9 mouse cellular contexts compared by ENCODE assay signal in the genomic region with DNA sequence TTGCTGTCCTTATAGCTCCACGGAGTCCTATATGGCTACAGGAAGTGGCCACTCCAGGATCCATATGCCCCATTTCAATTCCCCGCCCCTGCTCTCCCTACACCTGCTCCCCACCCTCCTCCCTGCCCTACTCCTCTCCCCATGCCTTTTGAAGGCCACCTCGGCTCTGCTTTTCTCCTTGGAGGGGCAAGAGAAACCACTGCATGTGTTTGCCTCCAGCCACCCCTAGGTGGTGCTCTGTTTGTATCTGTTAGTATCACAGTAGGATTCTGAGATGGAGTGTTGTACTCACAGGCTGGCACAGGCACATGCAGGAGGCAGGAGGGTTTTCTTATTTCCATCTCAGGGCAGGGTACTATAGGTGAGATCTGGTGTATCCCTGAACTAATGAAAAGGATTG.
DNase-seq lines count a peak whose midpoint lies in the region.
"Had no signal": no experiment of that assay in that cellular context is flagged by ENCODE, and none has a peak within 500 bp of the region (broad histone marks: within the 10 kb centered on the region; RNA-seq: fewer than 3 reads in every experiment).

No protein-coding gene starts in this region.

- H3K4me1 ChIP-seq in midbrain, embryonic 10.5 days: 0 out of 2 replicates have a peak, but pooled peaks cover 3% of the 10 kb centered on the region
- H3K4me1 ChIP-seq: heart, embryonic 13.5 days had no signal

- H3K9me3 ChIP-seq in midbrain, embryonic 10.5 days (replicated peaks): no peaks in the 10 kb centered on the region
- H3K9me3 ChIP-seq: heart, embryonic 13.5 days had no signal

- intact Hi-C loops in heart, postnatal 14 days (cut with DNase I): loop anchor here (5.0 kb wide), 1 partner anchor 287 kb away; no protein-coding TSS in a partner anchor

- no peaks in the 10 kb centered on the region for H3K36me3 ChIP-seq in midbrain, embryonic 10.5 days
- H3K36me3 ChIP-seq: heart, embryonic 13.5 days had no signal

- H3K27ac ChIP-seq in midbrain, embryonic 10.5 days (replicated peaks): no peak overlapping the region
- H3K27ac ChIP-seq: heart, embryonic 13.5 days had no signal

- no peaks in the 10 kb centered on the region for H3K27me3 ChIP-seq in midbrain, embryonic 10.5 days (ENCODE audit: low read depth, poor library complexity, severe bottlenecking)

- DNase-seq in gastrocnemius, adult 18-20 months (ENCODE audit: low spot score): peak; percentile 31
- no peak for DNase-seq in gastrocnemius, postnatal 25 days
- DNase-seq in adrenal gland, adult 18-20 months (ENCODE audit: low spot score in 2 of 2): peak; percentile 26 to 47
- peak; percentile 69 for DNase-seq in embryo, embryonic 11 days
- peak; percentile 45 to 71 for DNase-seq in heart, postnatal 14 days
- peak; percentile 54 to 66 for DNase-seq in layer of hippocampus, postnatal 36 days
- peak; percentile 37 for DNase-seq in midbrain, embryonic 10.5 days (ENCODE audit: low spot score)
- DNase-seq in skeletal muscle tissue, adult 2 months (ENCODE audit: low read depth, low spot score): peak; percentile 5

- WGBS in midbrain, embryonic 10.5 days: 39% methylated on average over 3 of the region's 3 CpGs

- no peak overlapping the region for H3K4me3 ChIP-seq in midbrain, embryonic 10.5 days
- H3K4me3 ChIP-seq: heart, embryonic 13.5 days had no signal
